Mouse (Mus musculus) activated CD4-positive, CD25-positive, alpha-beta regulatory T cell, adult 9 weeks (primary cell): ENCODE data around the gene Tra2a. TPM values are rescaled to one million over a fixed set of nuclear protein-coding genes. Genes with fewer than 3 reads are reported as not detected.

Experiments
- polyA plus RNA-seq: library from polyadenylated mRNA; unstranded; fragments of 100-300 nt; shearing (Covaris generic); gene quantifications from one replicate; pipeline ENCODE4 v1.2.1, GENCODE M21; 2017

The Tra2a gene
- 61.0 TPM for polyA plus RNA-seq

GRCm38 (mm10) chr6:49263847-49264243, at the start of gene Tra2a:
Gene Tra2a, minus strand, starts transcription at chr6:49264033.

GRCm38 (mm10) chr6:49214928-49215747, 48.7 kb downstream of the Tra2a start, which contains the start of gene Igf2bp3:
Gene Igf2bp3, minus strand, starts transcription at chr6:49214957.

Other genes starting within 250 kb of the Tra2a start
- gene Gpnmb, start 227.5 kb downstream of the Tra2a start, polyA plus RNA-seq: 0.79 TPM
- 23.8 TPM for gene Malsu1, start 190.2 kb downstream of the Tra2a start, polyA plus RNA-seq
- 3.9 TPM for gene Igf2bp3, start 49.1 kb downstream of the Tra2a start, polyA plus RNA-seq
- 23.6 TPM for gene Ccdc126, start 55.2 kb upstream of the Tra2a start, polyA plus RNA-seq
- gene Fam221a, start 103.7 kb upstream of the Tra2a start, polyA plus RNA-seq: 5.0 TPM
- not detected for gene Stk31, start 131.6 kb upstream of the Tra2a start, polyA plus RNA-seq